Mouse (Mus musculus): ENCODE data around the gene Fyn.

DNA sequence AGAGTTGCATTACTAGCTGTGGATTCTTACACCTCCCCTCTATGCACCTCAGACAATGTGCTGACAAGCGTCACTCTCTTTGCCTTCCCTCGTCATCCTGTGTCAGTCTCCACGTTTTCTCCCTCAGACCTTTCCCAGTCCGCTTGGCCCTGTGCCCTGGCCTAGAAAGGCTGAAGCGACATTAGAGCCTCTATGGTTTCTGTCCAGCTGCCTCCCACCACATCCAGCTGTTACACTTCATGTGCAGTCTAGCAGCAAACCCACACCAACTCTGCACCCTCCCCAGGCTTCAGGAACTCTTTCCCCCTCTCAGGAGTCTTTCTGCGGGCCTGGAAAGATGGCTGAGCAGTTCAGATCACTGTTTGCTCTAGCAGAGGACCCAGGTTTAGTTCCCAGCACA is 98.7 kb downstream of the Fyn start:
- TF ChIP-seq CTCF (IDR thresholded peaks at IDR 0.05; ENCODE audit: borderline replicate concordance, control insufficient read depth, extremely low read depth, insufficient read depth, low read length, poor library complexity): no peak
- TF ChIP-seq POLR2A (IDR thresholded peaks at IDR 0.05; ENCODE audit: control insufficient read depth, extremely low read depth, insufficient read depth, low read length, poor library complexity): no peak
